Mouse (Mus musculus): Measurements from ENCODE around the gene Ercc1. TPM values are rescaled to one million over a fixed set of nuclear protein-coding genes. Genes with fewer than 3 reads are reported as not detected.

Ercc1 gene
- total RNA-seq, 1 experiment, result 53.2 TPM

- in situ Hi-C loops (cut with MboI; ENCODE audit: low sequenced_read_pairs in 2 of 2, unreplicated experiment in 2 of 2), result no loop called here
- Histone ChIP-seq H3K27ac (ENCODE audit: insufficient read depth, low read depth, low read length, poor library complexity, severe bottlenecking) (no peak overlapping the region), H3K9ac (ENCODE audit: insufficient read depth, low read depth, low read length, poor library complexity, severe bottlenecking) (no peak overlapping the region), H3K4me3 (ENCODE audit: insufficient read depth in 1 of 2, low read depth in 1 of 2, low read length in 2 of 2, poor library complexity in 1 of 2, severe bottlenecking in 1 of 2) (no peak overlapping the region), H3K4me1 (ENCODE audit: control insufficient read depth in 2 of 2, insufficient read depth in 2 of 2, low read length in 2 of 2, poor library complexity in 1 of 2) (peaks cover 4 to 14% of the 10 kb centered on the region in 2 experiments; a peak in 3 of 4 replicates), H3K36me3 (ENCODE audit: control insufficient read depth, insufficient read depth, low read length, poor library complexity, severe bottlenecking) (peaks cover 7% of the 10 kb centered on the region; the same call in 1 of the 2 replicates), H3K9me3 (ENCODE audit: control insufficient read depth, insufficient read depth, low read depth, low read length) (no peaks in the 10 kb centered on the region)
- DNase-seq (ENCODE audit: low read depth, low spot score), result no peak
- TF ChIP-seq CHD2 (IDR thresholded peaks at IDR 0.05; ENCODE audit: low read depth, low read length), result no peak
- no peak for TF ChIP-seq HCFC1 (IDR thresholded peaks at IDR 0.05; ENCODE audit: borderline replicate concordance, insufficient read depth, low read length)
- TF ChIP-seq ZC3H11A (IDR thresholded peaks at IDR 0.05; ENCODE audit: borderline replicate concordance, low read depth, low read length), result no peak
- TF ChIP-seq ZNF384 (IDR thresholded peaks at IDR 0.05; ENCODE audit: low read depth, low read length), result no peak
- TF ChIP-seq MAFK (IDR thresholded peaks at IDR 0.05; ENCODE audit: insufficient read depth, low read depth, low read length), result no peak
These were observed 56.4 kb downstream of the Ercc1 start for GRCm38 (mm10) chr7:19400946-19401345.

DNA sequence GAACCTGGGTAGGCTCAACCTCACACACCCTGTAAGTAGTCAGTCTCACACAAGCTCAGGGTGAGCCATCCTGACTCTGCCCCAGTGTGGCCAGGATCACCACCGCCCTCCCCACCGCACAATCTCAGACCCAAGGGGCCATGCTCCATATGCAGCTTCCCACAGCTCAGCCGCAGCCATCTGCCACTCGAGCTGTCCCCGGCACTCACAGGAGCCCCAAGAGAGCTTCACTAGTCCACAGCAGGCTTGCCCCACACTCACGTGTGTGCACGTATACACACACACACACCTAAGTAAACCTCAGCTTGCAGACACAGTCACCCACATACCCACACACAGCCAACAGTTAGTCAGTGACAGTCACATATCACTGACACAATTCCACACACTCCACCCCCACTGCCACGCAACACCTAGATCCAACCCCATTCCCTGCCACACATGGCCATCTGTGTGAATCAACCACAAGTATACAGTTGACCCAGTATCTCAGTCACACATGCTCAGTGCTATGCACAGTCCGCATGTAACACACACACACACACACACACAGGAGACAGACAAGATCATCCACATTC is 58.0 kb downstream of the Ercc1 start:
- Histone ChIP-seq H3K4me3 (ENCODE audit: insufficient read depth in 1 of 2, low read depth in 1 of 2, low read length in 2 of 2, poor library complexity in 1 of 2, severe bottlenecking in 1 of 2) (no peak overlapping the region), H3K27ac (ENCODE audit: insufficient read depth, low read depth, low read length, poor library complexity, severe bottlenecking) (no peak overlapping the region), H3K36me3 (ENCODE audit: control insufficient read depth, insufficient read depth, low read length, poor library complexity, severe bottlenecking) (no peaks in the 10 kb centered on the region; the same call in 1 of the 2 replicates), H3K4me1 (ENCODE audit: control insufficient read depth in 2 of 2, insufficient read depth in 2 of 2, low read length in 2 of 2, poor library complexity in 1 of 2) (peaks cover 4 to 14% of the 10 kb centered on the region in 2 experiments; a peak in 3 of 4 replicates), H3K9me3 (ENCODE audit: control insufficient read depth, insufficient read depth, low read depth, low read length) (no peaks in the 10 kb centered on the region), H3K9ac (ENCODE audit: insufficient read depth, low read depth, low read length, poor library complexity, severe bottlenecking) (no peak overlapping the region)
- in situ Hi-C loops (cut with MboI; ENCODE audit: low sequenced_read_pairs in 2 of 2, unreplicated experiment in 2 of 2), result no loop called here
- TF ChIP-seq HCFC1 (IDR thresholded peaks at IDR 0.05; ENCODE audit: borderline replicate concordance, insufficient read depth, low read length) (no peak), ZNF384 (IDR thresholded peaks at IDR 0.05; ENCODE audit: low read depth, low read length) (no peak), MAFK (IDR thresholded peaks at IDR 0.05; ENCODE audit: insufficient read depth, low read depth, low read length) (no peak), ZC3H11A (IDR thresholded peaks at IDR 0.05; ENCODE audit: borderline replicate concordance, low read depth, low read length) (no peak), CHD2 (IDR thresholded peaks at IDR 0.05; ENCODE audit: low read depth, low read length) (no peak)
- no peak for DNase-seq (ENCODE audit: low read depth, low spot score)

- Histone ChIP-seq H3K4me3 (ENCODE audit: insufficient read depth in 1 of 2, low read depth in 1 of 2, low read length in 2 of 2, poor library complexity in 1 of 2, severe bottlenecking in 1 of 2) (peak within 1 kb of the TSS; percentile 66 to 91), H3K4me1 (ENCODE audit: control insufficient read depth in 2 of 2, insufficient read depth in 2 of 2, low read length in 2 of 2, poor library complexity in 1 of 2) (peaks cover 4 to 12% of the 10 kb centered on the region in 2 experiments; a peak in 3 of 4 replicates), H3K9me3 (ENCODE audit: control insufficient read depth, insufficient read depth, low read depth, low read length) (no peaks in the 10 kb centered on the region), H3K36me3 (ENCODE audit: control insufficient read depth, insufficient read depth, low read length, poor library complexity, severe bottlenecking) (no peaks in the 10 kb centered on the region), H3K9ac (ENCODE audit: insufficient read depth, low read depth, low read length, poor library complexity, severe bottlenecking) (peak within 1 kb of the TSS; percentile 54), H3K27ac (ENCODE audit: insufficient read depth, low read depth, low read length, poor library complexity, severe bottlenecking) (no peak within 1 kb of the TSS)
- in situ Hi-C loops (cut with MboI; ENCODE audit: low sequenced_read_pairs in 2 of 2, unreplicated experiment in 2 of 2), result no loop called here
- no peak for TF ChIP-seq ZC3H11A (IDR thresholded peaks at IDR 0.05; ENCODE audit: borderline replicate concordance, low read depth, low read length)
- 0 out of 2 replicates have a peak, but pooled peaks have one; percentile 26 for TF ChIP-seq HCFC1 (IDR thresholded peaks at IDR 0.05; ENCODE audit: borderline replicate concordance, insufficient read depth, low read length)
- peak; percentile 61 for DNase-seq (ENCODE audit: low read depth, low spot score)
These were observed 59.2 kb downstream of the Ercc1 start, which contains the start of gene Klc3 for GRCm38 (mm10) chr7:19403731-19404296. TSS of gene Klc3 (minus strand) at chr7:19404104.

DNA sequence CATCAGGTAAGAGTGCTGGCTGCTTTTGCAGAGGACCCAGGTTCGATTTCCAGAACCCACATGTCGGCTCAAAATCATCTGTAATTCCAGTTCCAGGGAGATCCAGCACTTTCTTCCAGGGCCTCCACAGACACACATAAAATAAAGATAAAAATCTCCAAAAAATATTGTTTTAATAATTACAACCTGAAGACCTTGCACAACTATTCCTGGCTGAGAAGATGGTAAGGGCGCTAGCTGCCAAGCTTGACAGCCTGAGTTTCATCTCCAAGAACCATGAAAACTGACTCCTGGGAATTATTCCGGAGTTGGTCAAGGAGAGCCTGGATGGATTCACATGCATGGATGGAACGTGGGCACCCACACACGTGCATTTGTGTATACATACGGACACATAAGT is 59.9 kb downstream of the Ercc1 start, which contains the start of gene Ckm:
Gene Ckm (plus strand): TSS at position 301 of the 400 bp plus-strand sequence.
- Histone ChIP-seq H3K9me3 (ENCODE audit: control insufficient read depth, insufficient read depth, low read depth, low read length) (no peaks in the 10 kb centered on the region), H3K9ac (ENCODE audit: insufficient read depth, low read depth, low read length, poor library complexity, severe bottlenecking) (peak within 1 kb of the TSS; percentile 54), H3K4me3 (ENCODE audit: insufficient read depth in 1 of 2, low read depth in 1 of 2, low read length in 2 of 2, poor library complexity in 1 of 2, severe bottlenecking in 1 of 2) (peak within 1 kb of the TSS; percentile 66 to 91), H3K4me1 (ENCODE audit: control insufficient read depth in 2 of 2, insufficient read depth in 2 of 2, low read length in 2 of 2, poor library complexity in 1 of 2) (peaks cover 4 to 10% of the 10 kb centered on the region in 2 experiments; a peak in 3 of 4 replicates), H3K27ac (ENCODE audit: insufficient read depth, low read depth, low read length, poor library complexity, severe bottlenecking) (no peak within 1 kb of the TSS), H3K36me3 (ENCODE audit: control insufficient read depth, insufficient read depth, low read length, poor library complexity, severe bottlenecking) (no peaks in the 10 kb centered on the region)
- TF ChIP-seq ZC3H11A (IDR thresholded peaks at IDR 0.05; ENCODE audit: borderline replicate concordance, low read depth, low read length), result no peak
- no peak for DNase-seq (ENCODE audit: low read depth, low spot score)
- in situ Hi-C loops (cut with MboI; ENCODE audit: low sequenced_read_pairs in 2 of 2, unreplicated experiment in 2 of 2), result no loop called here
